Mouse (Mus musculus): ENCODE measurements around the gene Nup50. TPM values are rescaled to one million over a fixed set of nuclear protein-coding genes. Genes with fewer than 3 reads are reported as not detected.

Nup50 gene
- polyA plus RNA-seq, 1 experiment from 2014 or later: 42.5 TPM

GRCm38 (mm10) chr15:84959891-84960290 is 36.7 kb downstream of the Nup50 start:
- peaks cover 11% of the 10 kb centered on the region; the same call in 1 of the 2 replicates for H3K4me1 ChIP-seq
- H3K36me3 ChIP-seq: peaks cover 17% of the 10 kb centered on the region
- no peak overlapping the region for H3K27ac ChIP-seq
- H3K4me3 ChIP-seq: no peak overlapping the region
- DNase-seq (ENCODE audit: low spot score): no peak
- WGBS: 75% methylated on average over 6 of the region's 6 CpGs
- no peaks in the 10 kb centered on the region for H3K9me3 ChIP-seq
- no peaks in the 10 kb centered on the region for H3K27me3 ChIP-seq (ENCODE audit: insufficient read depth, poor library complexity, severe bottlenecking)

- H3K9me3 ChIP-seq: no peaks in the 10 kb centered on the region
- DNase-seq (ENCODE audit: low spot score): no peak
- 0 out of 2 replicates have a peak, but pooled peaks cover 9% of the 10 kb centered on the region for H3K36me3 ChIP-seq
- peaks cover 6% of the 10 kb centered on the region; the same call in 1 of the 2 replicates for H3K4me1 ChIP-seq
- H3K27me3 ChIP-seq (ENCODE audit: insufficient read depth, poor library complexity, severe bottlenecking): no peaks in the 10 kb centered on the region
- WGBS: 23% methylated on average over 8 of the region's 8 CpGs
- H3K27ac ChIP-seq: peak overlapping the region; percentile 23; the same call in 1 of the 2 replicates
- H3K4me3 ChIP-seq: no peak overlapping the region
Observed at GRCm38 (mm10) chr15:84960692-84961091, 37.5 kb downstream of the Nup50 start.

GRCm38 (mm10) chr15:84962518-84962917 is 39.3 kb downstream of the Nup50 start:
- Histone ChIP-seq H3K4me3 (no peak overlapping the region), H3K36me3 (0 out of 2 replicates have a peak, but pooled peaks cover 7% of the 10 kb centered on the region), H3K27ac (no peak overlapping the region), H3K9me3 (no peaks in the 10 kb centered on the region), H3K27me3 (ENCODE audit: insufficient read depth, poor library complexity, severe bottlenecking) (no peaks in the 10 kb centered on the region), H3K4me1 (peaks cover 6% of the 10 kb centered on the region; the same call in 1 of the 2 replicates)
- DNase-seq (ENCODE audit: low spot score): no peak
- 88% methylated on average over 2 of the region's 2 CpGs for WGBS

- DNase-seq (ENCODE audit: low spot score): no peak
- H3K4me1 ChIP-seq: peaks cover 6% of the 10 kb centered on the region; the same call in 1 of the 2 replicates
- 73% methylated on average over 5 of the region's 5 CpGs for WGBS
Observed at GRCm38 (mm10) chr15:84964771-84965170, 41.6 kb downstream of the Nup50 start.

GRCm38 (mm10) chr15:84965575-84966360 is 42.6 kb downstream of the Nup50 start:
- Histone ChIP-seq H3K27me3 (ENCODE audit: insufficient read depth, poor library complexity, severe bottlenecking) (no peaks in the 10 kb centered on the region), H3K4me3 (no peak overlapping the region), H3K27ac (no peak overlapping the region), H3K36me3 (no peaks in the 10 kb centered on the region), H3K4me1 (peaks cover 1% of the 10 kb centered on the region; the same call in 1 of the 2 replicates), H3K9me3 (no peaks in the 10 kb centered on the region)
- no peak for DNase-seq (ENCODE audit: low spot score)
- 49% methylated on average over 7 of the region's 7 CpGs for WGBS

More at GRCm38 (mm10) chr15:84964771-84965170, 41.6 kb downstream of the Nup50 start:
- no peaks in the 10 kb centered on the region for H3K36me3 ChIP-seq
- H3K4me3 ChIP-seq: no peak overlapping the region
- no peak overlapping the region for H3K27ac ChIP-seq
- no peaks in the 10 kb centered on the region for H3K9me3 ChIP-seq
- H3K27me3 ChIP-seq (ENCODE audit: insufficient read depth, poor library complexity, severe bottlenecking): no peaks in the 10 kb centered on the region

- WGBS: 79% methylated on average over 4 of the region's 4 CpGs
- DNase-seq (ENCODE audit: low spot score): no peak
Observed at GRCm38 (mm10) chr15:84968534-84968933, 45.3 kb downstream of the Nup50 start.

GRCm38 (mm10) chr15:84972860-84973543 is 49.8 kb downstream of the Nup50 start:
- H3K36me3 ChIP-seq: 0 out of 2 replicates have a peak, but pooled peaks cover 3% of the 10 kb centered on the region
- no peaks in the 10 kb centered on the region for H3K27me3 ChIP-seq (ENCODE audit: insufficient read depth, poor library complexity, severe bottlenecking)
- no peak for DNase-seq (ENCODE audit: low spot score)
- no peaks in the 10 kb centered on the region for H3K9me3 ChIP-seq
- 81% methylated on average over 8 of the region's 8 CpGs for WGBS
- no peak overlapping the region for H3K27ac ChIP-seq
- no peak overlapping the region for H3K4me3 ChIP-seq
- peaks cover 17% of the 10 kb centered on the region for H3K4me1 ChIP-seq

More at GRCm38 (mm10) chr15:84968534-84968933, 45.3 kb downstream of the Nup50 start:
- no peak overlapping the region for H3K27ac ChIP-seq
- H3K4me1 ChIP-seq: peaks cover 4% of the 10 kb centered on the region; the same call in 1 of the 2 replicates
- no peaks in the 10 kb centered on the region for H3K9me3 ChIP-seq
- H3K4me3 ChIP-seq: no peak overlapping the region
- H3K36me3 ChIP-seq: 0 out of 2 replicates have a peak, but pooled peaks cover 3% of the 10 kb centered on the region
- H3K27me3 ChIP-seq (ENCODE audit: insufficient read depth, poor library complexity, severe bottlenecking): no peaks in the 10 kb centered on the region

- Histone ChIP-seq H3K9me3 (no peaks in the 10 kb centered on the region), H3K36me3 (0 out of 2 replicates have a peak, but pooled peaks cover 3% of the 10 kb centered on the region), H3K27ac (no peak overlapping the region), H3K4me1 (peaks cover 17% of the 10 kb centered on the region), H3K4me3 (no peak overlapping the region), H3K27me3 (ENCODE audit: insufficient read depth, poor library complexity, severe bottlenecking) (no peaks in the 10 kb centered on the region)
- no peak for DNase-seq (ENCODE audit: low spot score)
- 68% methylated on average over 3 of the region's 3 CpGs for WGBS
Observed at GRCm38 (mm10) chr15:84973544-84973871, 50.3 kb downstream of the Nup50 start.

GRCm38 (mm10) chr15:84975729-84976128 is 52.5 kb downstream of the Nup50 start:
- Histone ChIP-seq H3K9me3 (no peaks in the 10 kb centered on the region), H3K27ac (peak overlapping the region; percentile 3; the same call in 1 of the 2 replicates), H3K4me1 (peaks cover 17% of the 10 kb centered on the region), H3K36me3 (0 out of 2 replicates have a peak, but pooled peaks cover 3% of the 10 kb centered on the region), H3K27me3 (ENCODE audit: insufficient read depth, poor library complexity, severe bottlenecking) (no peaks in the 10 kb centered on the region), H3K4me3 (no peak overlapping the region)
- 20% methylated on average over 4 of the region's 4 CpGs for WGBS
- DNase-seq (ENCODE audit: low spot score): no peak

GRCm38 (mm10) chr15:84981609-84982313 is 58.5 kb downstream of the Nup50 start:
- Histone ChIP-seq H3K9me3 (no peaks in the 10 kb centered on the region), H3K4me1 (peaks cover 12% of the 10 kb centered on the region), H3K27me3 (ENCODE audit: insufficient read depth, poor library complexity, severe bottlenecking) (no peaks in the 10 kb centered on the region), H3K27ac (no peak overlapping the region), H3K36me3 (no peaks in the 10 kb centered on the region), H3K4me3 (no peak overlapping the region)
- DNase-seq (ENCODE audit: low spot score): no peak
- 76% methylated on average over 9 of the region's 9 CpGs for WGBS

- no peak overlapping the region for H3K4me3 ChIP-seq
- DNase-seq (ENCODE audit: low spot score): no peak
- WGBS: 86% methylated on average over 3 of the region's 3 CpGs
- no peak overlapping the region for H3K27ac ChIP-seq
- H3K27me3 ChIP-seq (ENCODE audit: insufficient read depth, poor library complexity, severe bottlenecking): no peaks in the 10 kb centered on the region
- peaks cover 17% of the 10 kb centered on the region for H3K4me1 ChIP-seq
- H3K9me3 ChIP-seq: no peaks in the 10 kb centered on the region
- H3K36me3 ChIP-seq: no peaks in the 10 kb centered on the region
Observed at GRCm38 (mm10) chr15:84982888-84983287, 59.7 kb downstream of the Nup50 start.

- no peak for DNase-seq (ENCODE audit: low spot score)
- peaks cover 22% of the 10 kb centered on the region for H3K4me1 ChIP-seq
- no peak overlapping the region for H3K27ac ChIP-seq
- no peaks in the 10 kb centered on the region for H3K9me3 ChIP-seq
- 79% methylated on average over 7 of the region's 7 CpGs for WGBS
- no peaks in the 10 kb centered on the region for H3K36me3 ChIP-seq
- H3K27me3 ChIP-seq (ENCODE audit: insufficient read depth, poor library complexity, severe bottlenecking): no peaks in the 10 kb centered on the region
- H3K4me3 ChIP-seq: no peak overlapping the region
Observed at GRCm38 (mm10) chr15:84983721-84984120, 60.5 kb downstream of the Nup50 start.

Measured in heart, embryonic 10.5 days (tissue).